Mouse (Mus musculus) heart, postnatal 0 days (tissue): ENCODE data around the gene Tent4a. TPM values are rescaled to one million over a fixed set of nuclear protein-coding genes. Genes with fewer than 3 reads are reported as not detected.
A peak's percentile ranks its signal among the peaks of the same experiment; 100 is the strongest.

Experiments
- ATAC-seq: fragments of 200-750 bp; cut with Nextera tagmentation; 2 replicates; pipeline ENCODE4 v1.8.0; 2017; ENCODE audit warnings: low read depth, moderate number of reproducible peaks, moderate library complexity; ENCODE audit not compliant: insufficient read depth
- DNase-seq: peaks from one replicate; pipeline ENCODE4 v3.0.0-alpha.2; 2016; ENCODE audit warnings: low spot score
- H3K27ac ChIP-seq: fragments of 300-500 bp; sonication (generic); 2 replicates; pipeline ENCODE4 v1.5.1; 2014; ENCODE audit warnings: low read depth, mild to moderate bottlenecking
- H3K27me3 ChIP-seq: fragments of 300-500 bp; sonication (generic); 2 replicates; pipeline ENCODE4 v1.6.1; 2014; ENCODE audit warnings: low read length, mixed read lengths; ENCODE audit not compliant: control insufficient read depth, insufficient read depth
- H3K36me3 ChIP-seq: fragments of 300-500 bp; sonication (generic); replicated peaks from 2 replicates; pipeline ENCODE4 v1.6.1; 2014; ENCODE audit warnings: low read length, mixed read lengths; ENCODE audit not compliant: control insufficient read depth, insufficient read depth
- H3K4me1 ChIP-seq: fragments of 300-500 bp; sonication (generic); 2 replicates; pipeline ENCODE4 v1.6.1; 2014; ENCODE audit warnings: antibody characterized with exemption; ENCODE audit not compliant: control insufficient read depth, insufficient read depth
- H3K4me2 ChIP-seq: fragments of 300-500 bp; sonication (generic); 2 replicates; pipeline ENCODE4 v1.6.1; 2014; ENCODE audit warnings: low read depth, mild to moderate bottlenecking, low read length, moderate library complexity
- H3K4me3 ChIP-seq: fragments of 300-500 bp; sonication (generic); 2 replicates; pipeline ENCODE4 v1.5.1; 2014; ENCODE audit warnings: low read depth, low read length
- H3K9ac ChIP-seq: fragments of 300-500 bp; sonication (generic); replicated peaks from 2 replicates; pipeline ENCODE4 v1.6.1; 2014; ENCODE audit warnings: low read depth, low read length, mixed read lengths
- H3K9me3 ChIP-seq: fragments of 300-500 bp; sonication (generic); replicated peaks from 2 replicates; pipeline ENCODE4 v1.6.1; 2016; ENCODE audit warnings: low read length; ENCODE audit not compliant: control insufficient read depth
- CTCF ChIP-seq: IDR thresholded peaks from 2 replicates; pipeline ENCODE4 v1.5.1; 2016; ENCODE audit warnings: antibody characterized with exemption, control low read depth, low read depth
- EP300 ChIP-seq: IDR thresholded peaks from 2 replicates; pipeline ENCODE4 v1.6.1; 2016; ENCODE audit warnings: antibody characterized with exemption, low read depth
- WGBS: fragments of 180-500 bp; shearing (Covaris S2); extraction: QIAGEN DNeasy Blood & Tissue Kit; methylation state at CpG from one replicate; pipeline ENCODE4 v1.1.7; 2014; 5-methylcytosine and 5-hydroxymethylcytosine counted together
- polyA plus RNA-seq: library from polyadenylated mRNA; unstranded; fragments of >200 nt; fragmentation: Nextera tagmentation; extraction: Ambion mirVana; gene quantifications from 2 replicates; pipeline ENCODE4 v1.2.1, GENCODE M21; 2015
- total RNA-seq: library from RNA; depleted of rRNA; stranded (reverse); fragments of >200 nt; gene quantifications from 2 replicates; pipeline ENCODE4 v1.2.3, GENCODE M21; 2014; ENCODE audit warnings: low replicate concordance; rRNA removed

Tent4a gene
- total RNA-seq: 6.5 and 10.6 TPM in 2 replicates
- polyA plus RNA-seq: 1.6 and 1.9 TPM in 2 replicates

- peaks cover 31% of the 10 kb centered on the region for H3K4me1 ChIP-seq
- H3K9me3 ChIP-seq: no peaks in the 10 kb centered on the region
- H3K27ac ChIP-seq: peak within 1 kb of the TSS; percentile 97
- peak within 1 kb of the TSS; percentile 92 for H3K9ac ChIP-seq
- DNase-seq: no peak
- 0% methylated on average over 46 of the region's 57 CpGs for WGBS
- ATAC-seq: peak; percentile 83
- peak within 1 kb of the TSS; percentile 80 for H3K4me2 ChIP-seq
- H3K36me3 ChIP-seq: no peaks in the 10 kb centered on the region
- TF ChIP-seq EP300: no peak
- TF ChIP-seq CTCF: no peak
- H3K27me3 ChIP-seq: no peaks in the 10 kb centered on the region
- peak within 1 kb of the TSS; percentile 93 for H3K4me3 ChIP-seq
Measured at GRCm38 (mm10) chr13:69534334-69534653, at the start of gene Tent4a. Gene Tent4a (minus strand): TSS chr13:69534617.

- TF ChIP-seq EP300: no peak
- no peak for TF ChIP-seq CTCF
- ATAC-seq (no peak), DNase-seq (no peak)
- Histone ChIP-seq H3K27ac (no peak overlapping the region), H3K4me3 (no peak overlapping the region), H3K4me1 (peaks cover 5% of the 10 kb centered on the region), H3K4me2 (no peak overlapping the region), H3K27me3 (no peaks in the 10 kb centered on the region), H3K36me3 (no peaks in the 10 kb centered on the region), H3K9me3 (no peaks in the 10 kb centered on the region), H3K9ac (no peak overlapping the region)
- 89% methylated on average over 6 of the region's 6 CpGs for WGBS
Measured at GRCm38 (mm10) chr13:69583591-69583990, 49.2 kb upstream of the Tent4a start.

GRCm38 (mm10) chr13:69582411-69582810 lies 48.0 kb upstream of the Tent4a start:
- H3K4me1 ChIP-seq: peaks cover 5% of the 10 kb centered on the region
- H3K4me2 ChIP-seq: no peak overlapping the region
- TF ChIP-seq CTCF (no peak), EP300 (no peak)
- H3K27ac ChIP-seq: no peak overlapping the region
- DNase-seq: no peak
- H3K36me3 ChIP-seq: no peaks in the 10 kb centered on the region
- ATAC-seq: no peak
- 83% methylated on average over 6 of the region's 6 CpGs for WGBS
- no peaks in the 10 kb centered on the region for H3K27me3 ChIP-seq
- H3K9ac ChIP-seq: no peak overlapping the region
- H3K9me3 ChIP-seq: no peaks in the 10 kb centered on the region
- no peak overlapping the region for H3K4me3 ChIP-seq

GRCm38 (mm10) chr13:69577181-69577834 lies 42.9 kb upstream of the Tent4a start:
- no peak for ATAC-seq
- H3K4me1 ChIP-seq: no peaks in the 10 kb centered on the region
- H3K27ac ChIP-seq: no peak overlapping the region
- no peaks in the 10 kb centered on the region for H3K9me3 ChIP-seq
- H3K4me2 ChIP-seq: no peak overlapping the region
- H3K27me3 ChIP-seq: no peaks in the 10 kb centered on the region
- H3K4me3 ChIP-seq: no peak overlapping the region
- H3K36me3 ChIP-seq: no peaks in the 10 kb centered on the region
- WGBS: 82% methylated on average over 16 of the region's 16 CpGs
- DNase-seq: no peak
- H3K9ac ChIP-seq: no peak overlapping the region
- TF ChIP-seq CTCF: no peak
- no peak for TF ChIP-seq EP300

GRCm38 (mm10) chr13:69576676-69577075 lies 42.3 kb upstream of the Tent4a start:
- 62% methylated on average over 11 of the region's 11 CpGs for WGBS

GRCm38 (mm10) chr13:69572594-69572993 lies 38.2 kb upstream of the Tent4a start:
- 77% methylated on average over 3 of the region's 3 CpGs for whole genome bisulfite sequencing
- no peak for ATAC-seq

More at GRCm38 (mm10) chr13:69576676-69577075, 42.3 kb upstream of the Tent4a start:
- no peak overlapping the region for H3K9ac ChIP-seq
- no peak overlapping the region for H3K27ac ChIP-seq
- H3K9me3 ChIP-seq: no peaks in the 10 kb centered on the region
- no peak overlapping the region for H3K4me3 ChIP-seq
- DNase-seq (no peak), ATAC-seq (no peak)
- H3K4me2 ChIP-seq: no peak overlapping the region
- H3K4me1 ChIP-seq: no peaks in the 10 kb centered on the region
- TF ChIP-seq CTCF: no peak
- no peak for TF ChIP-seq EP300
- H3K27me3 ChIP-seq: no peaks in the 10 kb centered on the region
- no peaks in the 10 kb centered on the region for H3K36me3 ChIP-seq

More at GRCm38 (mm10) chr13:69572594-69572993, 38.2 kb upstream of the Tent4a start:
- Histone ChIP-seq H3K4me2 (no peak overlapping the region), H3K36me3 (no peaks in the 10 kb centered on the region), H3K4me1 (no peaks in the 10 kb centered on the region), H3K27ac (no peak overlapping the region), H3K27me3 (no peaks in the 10 kb centered on the region), H3K9me3 (no peaks in the 10 kb centered on the region), H3K4me3 (no peak overlapping the region), H3K9ac (no peak overlapping the region)
- no peak for DNase-seq
- TF ChIP-seq CTCF: no peak
- no peak for TF ChIP-seq EP300
